Mouse (Mus musculus): ENCODE measurements at regions not wholly inside any gene's neighbourhood (a gene's known extent, or its start where the extent isn't known, plus 50 kb on each side); places are given as distances from the start of the nearest gene placed in this dataset.

DNA sequence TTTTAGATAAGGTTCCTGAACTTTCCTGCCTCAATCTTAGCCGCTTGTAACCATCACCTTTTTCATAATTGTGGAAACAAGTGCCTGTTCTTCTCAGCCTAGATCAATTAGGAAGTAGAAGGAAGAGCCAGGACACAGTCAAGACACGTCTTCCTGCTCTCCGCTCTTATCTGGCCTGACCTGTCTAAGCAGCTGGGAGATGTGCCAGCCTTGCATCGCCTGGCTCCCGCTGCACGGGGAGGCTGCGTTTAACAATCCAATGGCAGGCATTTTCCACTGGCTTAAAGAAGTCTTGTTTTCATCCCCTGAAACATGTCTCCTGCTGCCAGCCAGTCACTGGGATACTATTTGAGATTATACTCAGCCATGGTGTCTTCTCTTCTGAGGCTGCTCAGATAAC, 86.3 kb upstream of the Tmem108 start:
- no peak overlapping the region for H3K4me2 ChIP-seq (ENCODE audit: low read depth, low read length)
- H3K27ac ChIP-seq: no peak overlapping the region
- DNase-seq (ENCODE audit: low spot score) (peak; percentile 23), ATAC-seq (no peak)
- no peak overlapping the region for H3K4me3 ChIP-seq (ENCODE audit: low read length)
- no peaks in the 10 kb centered on the region for H3K36me3 ChIP-seq (ENCODE audit: insufficient read depth, low read length)
- no peaks in the 10 kb centered on the region for H3K9me3 ChIP-seq (ENCODE audit: low read length)
- 43% methylated on average over 7 of the region's 7 CpGs for WGBS
- no peaks in the 10 kb centered on the region for H3K27me3 ChIP-seq (ENCODE audit: insufficient read depth, low read length)
- H3K4me1 ChIP-seq (ENCODE audit: insufficient read depth, low read length): no peaks in the 10 kb centered on the region
- no peak for TF ChIP-seq CTCF (IDR thresholded peaks at IDR 0.05; ENCODE audit: low read depth)
- no peak overlapping the region for H3K9ac ChIP-seq (replicated peaks; ENCODE audit: low read length)

GRCm38 (mm10) chr9:103849079-103849478, 87.4 kb upstream of the Tmem108 start:
- ATAC-seq: no peak
- H3K9ac ChIP-seq (replicated peaks; ENCODE audit: low read length): no peak overlapping the region
- TF ChIP-seq CTCF (IDR thresholded peaks at IDR 0.05; ENCODE audit: low read depth): no peak
- WGBS: 76% methylated on average over 3 of the region's 3 CpGs
- no peak overlapping the region for H3K4me2 ChIP-seq (ENCODE audit: low read depth, low read length)
- no peaks in the 10 kb centered on the region for H3K4me1 ChIP-seq (ENCODE audit: insufficient read depth, low read length)
- H3K9me3 ChIP-seq (ENCODE audit: low read length): no peaks in the 10 kb centered on the region
- H3K27me3 ChIP-seq (ENCODE audit: insufficient read depth, low read length): no peaks in the 10 kb centered on the region
- DNase-seq (ENCODE audit: low spot score): no peak
- H3K36me3 ChIP-seq (ENCODE audit: insufficient read depth, low read length): no peaks in the 10 kb centered on the region
- no peak overlapping the region for H3K27ac ChIP-seq
- H3K4me3 ChIP-seq (ENCODE audit: low read length): no peak overlapping the region

DNA sequence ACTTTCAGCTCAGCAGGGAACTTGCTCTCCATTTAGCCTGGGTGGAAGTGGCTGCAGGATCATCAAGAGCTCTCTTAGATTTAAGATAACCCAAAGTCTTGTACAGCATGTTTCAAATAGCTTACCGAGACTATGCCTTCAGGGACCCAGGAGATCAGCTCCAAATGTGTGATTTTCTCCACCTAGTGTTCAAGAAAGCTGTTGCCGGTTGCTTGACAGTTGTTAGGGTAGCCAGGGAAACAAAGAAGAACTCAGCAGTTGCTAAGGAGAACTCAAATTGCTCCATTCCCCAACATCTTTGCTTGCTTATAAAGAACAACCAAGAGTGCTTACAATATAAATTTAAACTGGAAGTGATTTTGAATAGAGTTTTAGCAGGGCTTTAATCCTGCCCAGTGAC, 91.1 kb upstream of the Tmem108 start:
- no peak overlapping the region for H3K4me3 ChIP-seq (ENCODE audit: low read length)
- no peak overlapping the region for H3K27ac ChIP-seq
- no peaks in the 10 kb centered on the region for H3K9me3 ChIP-seq (ENCODE audit: low read length)
- no peak overlapping the region for H3K4me2 ChIP-seq (ENCODE audit: low read depth, low read length)
- no peaks in the 10 kb centered on the region for H3K36me3 ChIP-seq (ENCODE audit: insufficient read depth, low read length)
- TF ChIP-seq CTCF (IDR thresholded peaks at IDR 0.05; ENCODE audit: low read depth): peak; percentile 31; the same call in 1 of the 2 replicates
- DNase-seq (ENCODE audit: low spot score) (peak; percentile 46), ATAC-seq (no peak)
- no peak overlapping the region for H3K9ac ChIP-seq (replicated peaks; ENCODE audit: low read length)
- 49% methylated on average over 2 of the region's 2 CpGs for WGBS
- no peaks in the 10 kb centered on the region for H3K4me1 ChIP-seq (ENCODE audit: insufficient read depth, low read length)
- no peaks in the 10 kb centered on the region for H3K27me3 ChIP-seq (ENCODE audit: insufficient read depth, low read length)

- ATAC-seq (no peak), DNase-seq (ENCODE audit: low spot score) (no peak)
- Histone ChIP-seq H3K36me3 (ENCODE audit: insufficient read depth, low read length) (no peaks in the 10 kb centered on the region), H3K27ac (no peak overlapping the region), H3K9ac (replicated peaks; ENCODE audit: low read length) (no peak overlapping the region), H3K4me1 (ENCODE audit: insufficient read depth, low read length) (no peaks in the 10 kb centered on the region), H3K4me2 (ENCODE audit: low read depth, low read length) (no peak overlapping the region), H3K9me3 (ENCODE audit: low read length) (no peaks in the 10 kb centered on the region), H3K4me3 (ENCODE audit: low read length) (no peak overlapping the region), H3K27me3 (ENCODE audit: insufficient read depth, low read length) (no peaks in the 10 kb centered on the region)
- 56% methylated on average over 12 of the region's 12 CpGs for whole genome bisulfite sequencing
- no peak for TF ChIP-seq CTCF (IDR thresholded peaks at IDR 0.05; ENCODE audit: low read depth)
Measured at GRCm38 (mm10) chr9:103860658-103861377, 99.2 kb upstream of the Tmem108 start.

DNA sequence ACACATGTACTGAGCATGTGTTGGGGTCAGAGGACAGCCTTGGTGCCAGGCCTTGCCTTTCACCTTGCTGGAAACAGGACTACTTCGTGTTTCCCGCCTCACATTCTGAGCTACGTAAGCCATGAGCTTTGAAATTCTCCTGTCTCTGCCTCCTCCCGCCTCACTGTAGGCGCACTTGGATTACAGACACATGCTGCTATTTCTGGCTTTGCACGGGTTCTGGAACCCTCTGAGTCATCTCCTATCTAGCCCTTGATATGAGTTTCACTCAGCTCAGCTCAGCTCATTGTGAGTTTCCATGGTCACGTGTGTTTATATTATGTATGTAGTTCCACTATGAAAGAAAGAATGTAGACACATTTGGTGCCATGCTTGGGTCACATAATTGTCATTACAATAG, 100.9 kb upstream of the Tmem108 start:
- ATAC-seq: no peak
- H3K27ac ChIP-seq: no peak overlapping the region
- H3K4me2 ChIP-seq (ENCODE audit: low read depth, low read length): no peak overlapping the region
- WGBS: 87% methylated on average over 7 of the region's 7 CpGs
- no peak overlapping the region for H3K4me3 ChIP-seq (ENCODE audit: low read length)
- no peaks in the 10 kb centered on the region for H3K36me3 ChIP-seq (ENCODE audit: insufficient read depth, low read length)
- no peaks in the 10 kb centered on the region for H3K27me3 ChIP-seq (ENCODE audit: insufficient read depth, low read length)
- TF ChIP-seq CTCF (IDR thresholded peaks at IDR 0.05; ENCODE audit: low read depth): no peak
- no peaks in the 10 kb centered on the region for H3K9me3 ChIP-seq (ENCODE audit: low read length)
- H3K4me1 ChIP-seq (ENCODE audit: insufficient read depth, low read length): no peaks in the 10 kb centered on the region
- H3K9ac ChIP-seq (replicated peaks; ENCODE audit: low read length): no peak overlapping the region
- no peak for DNase-seq (ENCODE audit: low spot score)

DNA sequence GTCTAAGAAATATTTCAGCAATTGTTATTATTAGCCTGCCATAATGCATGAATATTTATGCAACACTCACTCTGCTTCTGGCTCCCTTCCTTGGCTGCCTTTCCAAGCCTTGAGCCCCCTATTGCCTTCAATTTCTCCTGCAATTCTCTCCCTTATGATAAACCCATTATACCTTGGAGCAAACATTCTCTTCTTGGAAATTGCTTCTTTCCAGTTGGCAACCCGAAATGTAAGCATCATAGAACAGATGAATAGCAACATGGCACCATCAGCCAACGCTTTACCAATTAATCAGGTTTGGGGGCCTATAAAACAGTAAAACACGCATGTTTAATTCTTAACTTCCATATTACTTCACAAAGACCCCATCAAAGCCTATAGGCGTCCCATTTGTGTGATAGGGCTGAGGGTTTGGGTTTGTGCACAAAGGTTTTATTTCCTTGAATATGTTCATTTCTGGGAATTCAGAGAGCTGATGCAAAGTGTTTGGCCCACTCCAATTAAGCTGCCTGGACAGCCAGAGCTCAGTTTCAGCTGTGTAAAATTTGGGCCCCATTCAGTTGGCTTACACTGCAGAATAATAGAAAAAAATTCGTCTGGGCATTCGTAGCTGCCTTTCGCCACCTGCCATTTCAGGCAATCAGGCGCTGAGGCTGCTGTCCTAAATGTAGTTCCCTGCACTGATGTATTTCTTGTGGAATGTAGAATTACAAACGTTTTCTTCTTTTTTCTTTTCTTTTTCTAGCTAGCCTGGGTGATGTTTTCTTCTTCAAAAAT, 106.0 kb upstream of the Tmem108 start:
- 65% methylated on average over 9 of the region's 9 CpGs for WGBS
- TF ChIP-seq CTCF (IDR thresholded peaks at IDR 0.05; ENCODE audit: low read depth): no peak
- H3K36me3 ChIP-seq (ENCODE audit: insufficient read depth, low read length): no peaks in the 10 kb centered on the region
- no peaks in the 10 kb centered on the region for H3K9me3 ChIP-seq (ENCODE audit: low read length)
- H3K27me3 ChIP-seq (ENCODE audit: insufficient read depth, low read length): no peaks in the 10 kb centered on the region
- no peak overlapping the region for H3K4me2 ChIP-seq (ENCODE audit: low read depth, low read length)
- no peak overlapping the region for H3K9ac ChIP-seq (replicated peaks; ENCODE audit: low read length)
- ATAC-seq (no peak), DNase-seq (ENCODE audit: low spot score) (no peak)
- H3K27ac ChIP-seq: no peak overlapping the region
- no peak overlapping the region for H3K4me3 ChIP-seq (ENCODE audit: low read length)
- H3K4me1 ChIP-seq (ENCODE audit: insufficient read depth, low read length): no peaks in the 10 kb centered on the region

GRCm38 (mm10) chr9:103869276-103869675, 107.6 kb upstream of the Tmem108 start:
- Histone ChIP-seq H3K4me1 (ENCODE audit: insufficient read depth, low read length) (0 out of 2 replicates have a peak, but pooled peaks cover 3% of the 10 kb centered on the region), H3K9ac (replicated peaks; ENCODE audit: low read length) (no peak overlapping the region), H3K27ac (no peak overlapping the region), H3K4me2 (ENCODE audit: low read depth, low read length) (no peak overlapping the region), H3K27me3 (ENCODE audit: insufficient read depth, low read length) (no peaks in the 10 kb centered on the region), H3K4me3 (ENCODE audit: low read length) (no peak overlapping the region), H3K9me3 (ENCODE audit: low read length) (no peaks in the 10 kb centered on the region), H3K36me3 (ENCODE audit: insufficient read depth, low read length) (no peaks in the 10 kb centered on the region)
- DNase-seq (ENCODE audit: low spot score): no peak
- no peak for ATAC-seq
- no peak for TF ChIP-seq CTCF (IDR thresholded peaks at IDR 0.05; ENCODE audit: low read depth)
- 81% methylated on average over 2 of the region's 2 CpGs for WGBS

Data from hindbrain, postnatal 0 days (tissue).